Mouse (Mus musculus) hindbrain, embryonic 11.5 days (tissue): ENCODE measurements around the gene Srgap1. TPM values are rescaled to one million over a fixed set of nuclear protein-coding genes. Genes with fewer than 3 reads are reported as not detected.

ENCODE experiments used
- ATAC-seq: fragments of 200-750 bp; cut with Nextera tagmentation; 2 replicates; pipeline ENCODE4 v1.8.0; 2017; ENCODE audit warnings: mild to moderate bottlenecking, moderate TSS enrichment, moderate library complexity; ENCODE audit not compliant: low FRiP score
- DNase-seq: peaks from one replicate; pipeline ENCODE4 v3.0.0-alpha.2; 2015; ENCODE audit warnings: low spot score
- H3K27ac ChIP-seq: fragments of 300-500 bp; sonication (generic); 2 replicates; pipeline ENCODE4 v1.5.1; 2014; ENCODE audit warnings: mild to moderate bottlenecking, low read depth, low read length
- H3K27me3 ChIP-seq: fragments of 300-500 bp; sonication (generic); 2 replicates; pipeline ENCODE4 v1.6.1; 2014; ENCODE audit warnings: mild to moderate bottlenecking, low read length, moderate library complexity, mixed read lengths; ENCODE audit not compliant: control insufficient read depth, insufficient read depth
- H3K36me3 ChIP-seq: fragments of 300-500 bp; sonication (generic); 2 replicates; pipeline ENCODE4 v1.6.1; 2014; ENCODE audit warnings: mild to moderate bottlenecking, low read length, moderate library complexity, mixed read lengths; ENCODE audit not compliant: control insufficient read depth, insufficient read depth
- H3K4me1 ChIP-seq: fragments of 300-500 bp; sonication (generic); replicated peaks from 2 replicates; pipeline ENCODE4 v1.6.1; 2014; ENCODE audit warnings: low read length, mixed read lengths; ENCODE audit not compliant: control insufficient read depth, insufficient read depth
- H3K4me2 ChIP-seq: fragments of 300-500 bp; sonication (generic); replicated peaks from 2 replicates; pipeline ENCODE4 v1.6.1; 2014; ENCODE audit warnings: mild to moderate bottlenecking, low read depth, low read length
- H3K4me3 ChIP-seq: fragments of 300-500 bp; sonication (generic); 2 replicates; pipeline ENCODE4 v1.5.1; 2014; ENCODE audit warnings: low read depth, low read length
- H3K9ac ChIP-seq: fragments of 300-500 bp; sonication (generic); 2 replicates; pipeline ENCODE4 v1.6.1; 2014; ENCODE audit warnings: low read depth, low read length
- H3K9me3 ChIP-seq: fragments of 300-500 bp; sonication (generic); 2 replicates; pipeline ENCODE4 v1.6.1; 2016; ENCODE audit warnings: low read length; ENCODE audit not compliant: control insufficient read depth
- WGBS: fragments of 180-500 bp; shearing (Covaris S2); extraction: QIAGEN DNeasy Blood & Tissue Kit; methylation state at CpG from one replicate; pipeline ENCODE4 v1.1.7; 2014; 5-methylcytosine and 5-hydroxymethylcytosine counted together
- polyA plus RNA-seq: library from polyadenylated mRNA; unstranded; fragments of >200 nt; fragmentation: Nextera tagmentation; extraction: Ambion mirVana; gene quantifications from 2 replicates; pipeline ENCODE4 v1.2.1, GENCODE M21; 2014

The Srgap1 gene
- polyA plus RNA-seq, 1 experiment from 2014 or later: 26.5 TPM

- H3K27me3 ChIP-seq: no peaks in the 10 kb centered on the region
- no peak overlapping the region for H3K4me3 ChIP-seq
- no peaks in the 10 kb centered on the region for H3K4me1 ChIP-seq
- H3K36me3 ChIP-seq: no peaks in the 10 kb centered on the region
- H3K4me2 ChIP-seq: no peak overlapping the region
- H3K9me3 ChIP-seq: no peaks in the 10 kb centered on the region
- no peak for ATAC-seq
- DNase-seq: no peak
- H3K27ac ChIP-seq: no peak overlapping the region
- 92% methylated on average over 6 of the region's 6 CpGs for WGBS
- H3K9ac ChIP-seq: no peak overlapping the region
These were observed 146.3 kb downstream of the Srgap1 start for GRCm38 (mm10) chr10:121900772-121901171.

DNA sequence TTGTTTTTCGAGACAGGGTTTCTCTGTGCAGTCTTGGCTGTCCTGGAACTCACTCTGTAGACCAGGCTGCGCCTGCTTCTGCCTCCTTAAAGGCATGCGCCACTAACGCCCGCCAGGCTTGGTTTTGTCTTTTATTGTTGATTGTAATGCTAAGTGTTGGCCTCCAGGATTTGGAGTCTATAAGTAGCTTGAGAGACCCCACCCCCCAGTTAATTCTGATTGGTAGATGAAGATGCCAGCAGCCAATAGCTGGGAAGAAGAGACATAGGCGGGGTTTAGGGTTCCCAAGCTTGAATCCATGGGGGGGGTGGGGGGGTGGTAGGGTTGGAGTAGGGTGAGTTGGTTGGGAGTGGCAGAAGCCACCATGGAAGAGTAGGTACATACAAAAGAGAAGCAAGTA lies 147.4 kb downstream of the Srgap1 start:
- ATAC-seq: no peak

DNA sequence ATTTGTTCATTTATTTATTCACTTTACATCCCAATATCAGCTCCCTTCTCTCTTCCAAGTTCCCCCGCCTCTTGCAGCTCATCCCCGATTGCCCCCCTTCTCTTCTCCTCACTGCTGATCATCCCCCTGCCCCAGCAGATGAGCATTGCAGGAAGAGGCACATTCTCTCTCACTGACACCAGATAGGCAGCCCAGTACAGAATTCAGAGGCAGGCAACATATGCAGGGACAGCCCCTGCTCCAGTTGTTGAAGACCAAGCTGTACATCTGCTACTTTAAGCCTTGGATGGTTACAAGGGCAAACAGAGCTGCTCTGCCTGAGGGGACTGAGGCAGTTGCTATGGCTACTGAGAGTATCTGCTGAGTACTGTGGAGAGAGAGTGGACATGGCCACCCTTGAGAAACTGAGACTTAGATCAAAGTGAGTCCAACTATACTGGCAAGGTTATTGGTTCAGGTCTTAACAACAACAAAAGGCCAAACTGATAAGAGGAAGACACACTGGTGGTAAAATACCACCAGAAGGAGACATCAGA lies 149.2 kb downstream of the Srgap1 start:
- H3K27ac ChIP-seq: no peak overlapping the region
- no peaks in the 10 kb centered on the region for H3K9me3 ChIP-seq
- 92% methylated on average over 2 of the region's 2 CpGs for WGBS
- no peaks in the 10 kb centered on the region for H3K4me1 ChIP-seq
- H3K4me2 ChIP-seq: no peak overlapping the region
- H3K4me3 ChIP-seq: no peak overlapping the region
- no peak for ATAC-seq
- no peaks in the 10 kb centered on the region for H3K27me3 ChIP-seq
- DNase-seq: no peak
- H3K9ac ChIP-seq: no peak overlapping the region
- no peaks in the 10 kb centered on the region for H3K36me3 ChIP-seq

More for the DNA sequence above, 147.4 kb downstream of the Srgap1 start:
- Histone ChIP-seq H3K4me3 (no peak overlapping the region), H3K36me3 (no peaks in the 10 kb centered on the region), H3K27ac (no peak overlapping the region), H3K9ac (no peak overlapping the region), H3K27me3 (no peaks in the 10 kb centered on the region), H3K4me2 (no peak overlapping the region), H3K4me1 (no peaks in the 10 kb centered on the region), H3K9me3 (no peaks in the 10 kb centered on the region)
- DNase-seq: no peak
- 76% methylated on average over 6 of the region's 6 CpGs for WGBS

GRCm38 (mm10) chr10:121891390-121892067 lies 155.6 kb downstream of the Srgap1 start:
- DNase-seq: no peak
- WGBS: 87% methylated on average over 13 of the region's 13 CpGs
- ATAC-seq: no peak
- H3K4me2 ChIP-seq: no peak overlapping the region
- H3K4me1 ChIP-seq: no peaks in the 10 kb centered on the region
- H3K36me3 ChIP-seq: no peaks in the 10 kb centered on the region
- no peaks in the 10 kb centered on the region for H3K9me3 ChIP-seq
- no peak overlapping the region for H3K4me3 ChIP-seq
- H3K27ac ChIP-seq: no peak overlapping the region
- H3K27me3 ChIP-seq: no peaks in the 10 kb centered on the region
- H3K9ac ChIP-seq: no peak overlapping the region

GRCm38 (mm10) chr10:121890061-121890460 lies 157.1 kb downstream of the Srgap1 start:
- Histone ChIP-seq H3K9me3 (no peaks in the 10 kb centered on the region), H3K27ac (no peak overlapping the region), H3K4me1 (peaks cover 6% of the 10 kb centered on the region), H3K9ac (no peak overlapping the region), H3K4me3 (no peak overlapping the region), H3K36me3 (no peaks in the 10 kb centered on the region), H3K27me3 (no peaks in the 10 kb centered on the region), H3K4me2 (no peak overlapping the region)
- 76% methylated on average over 6 of the region's 6 CpGs for WGBS
- ATAC-seq (no peak), DNase-seq (no peak)

DNA sequence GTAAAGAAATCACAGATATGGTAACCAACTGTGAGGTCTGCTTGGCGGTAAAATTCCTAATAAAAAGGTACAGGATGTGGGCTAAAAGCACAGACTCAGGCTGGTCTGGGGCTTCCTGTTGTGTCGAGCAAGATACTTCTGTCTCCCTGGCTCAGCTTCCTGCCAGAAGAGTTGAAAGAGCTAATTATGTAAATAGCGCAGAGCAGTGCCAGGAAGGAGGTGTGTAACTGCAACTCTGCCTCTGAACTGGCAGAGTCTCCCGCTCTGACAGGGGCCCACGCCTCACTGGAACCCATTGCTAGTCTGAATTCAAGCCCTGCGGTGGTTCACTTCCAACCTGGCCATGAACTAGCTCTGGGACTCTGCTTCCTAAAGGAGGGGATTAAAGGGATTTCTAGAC lies 160.3 kb downstream of the Srgap1 start:
- no peaks in the 10 kb centered on the region for H3K27me3 ChIP-seq
- no peaks in the 10 kb centered on the region for H3K9me3 ChIP-seq
- DNase-seq: no peak
- no peaks in the 10 kb centered on the region for H3K36me3 ChIP-seq
- no peak overlapping the region for H3K4me2 ChIP-seq
- H3K9ac ChIP-seq: no peak overlapping the region
- H3K4me1 ChIP-seq: peaks cover 7% of the 10 kb centered on the region
- ATAC-seq: no peak
- H3K4me3 ChIP-seq: no peak overlapping the region
- H3K27ac ChIP-seq: no peak overlapping the region
- 36% methylated on average over 6 of the region's 6 CpGs for WGBS

GRCm38 (mm10) chr10:121885512-121886218 lies 161.4 kb downstream of the Srgap1 start:
- 7% methylated on average over 9 of the region's 9 CpGs for WGBS
- peak overlapping the region; percentile 54; the same call in 1 of the 2 replicates for H3K27ac ChIP-seq
- H3K27me3 ChIP-seq: no peaks in the 10 kb centered on the region
- H3K36me3 ChIP-seq: no peaks in the 10 kb centered on the region
- peak; percentile 39 for DNase-seq
- peaks cover 8% of the 10 kb centered on the region for H3K4me1 ChIP-seq
- ATAC-seq: 0 out of 2 replicates have a peak, but pooled peaks have one; percentile 36
- no peak overlapping the region for H3K4me3 ChIP-seq
- no peaks in the 10 kb centered on the region for H3K9me3 ChIP-seq
- no peak overlapping the region for H3K4me2 ChIP-seq
- no peak overlapping the region; the same call in 1 of the 2 replicates for H3K9ac ChIP-seq

DNA sequence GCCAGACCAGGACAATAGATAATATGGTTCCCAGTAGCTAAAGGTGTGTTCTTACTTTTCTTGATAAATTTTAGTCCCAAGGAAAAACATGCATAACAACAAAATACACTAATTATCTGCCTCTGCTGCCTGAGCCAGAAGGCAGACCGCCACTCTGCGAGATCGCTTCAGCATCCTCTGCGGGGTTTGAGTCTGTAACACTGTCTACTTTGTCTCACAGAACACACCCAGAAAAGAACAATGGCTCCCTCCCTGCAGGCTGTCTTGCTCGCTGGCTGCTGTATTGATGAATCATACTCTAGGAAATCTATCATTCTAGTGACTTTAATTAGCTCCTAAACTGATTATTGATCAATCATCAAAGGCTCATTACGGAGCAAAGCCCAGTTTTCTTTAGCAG lies 164.7 kb downstream of the Srgap1 start:
- Histone ChIP-seq H3K4me3 (no peak overlapping the region), H3K36me3 (no peaks in the 10 kb centered on the region), H3K4me2 (no peak overlapping the region), H3K4me1 (peaks cover 9% of the 10 kb centered on the region), H3K9ac (no peak overlapping the region), H3K9me3 (no peaks in the 10 kb centered on the region), H3K27ac (peak overlapping the region; percentile 48), H3K27me3 (no peaks in the 10 kb centered on the region)
- ATAC-seq (peak; percentile 69), DNase-seq (peak; percentile 58)
- 23% methylated on average over 6 of the region's 6 CpGs for WGBS
